In genomic region chr5:113580801-113581200, GRCm38 (mm10) we compare ENCODE assay signal across 11 mouse cellular contexts.
"Had no signal": no experiment of that assay in that cellular context is flagged by ENCODE, and none has a peak within 500 bp of the region (broad histone marks: within the 10 kb centered on the region; RNA-seq: fewer than 3 reads in every experiment).

No protein-coding gene starts in this region.

- H3K9ac ChIP-seq: kidney, embryonic 15.5 days; limb, embryonic 13.5 days; liver, embryonic 12.5 days; liver, embryonic 15.5 days had no signal

- H3K27me3 ChIP-seq: kidney, embryonic 15.5 days; limb, embryonic 13.5 days; liver, embryonic 15.5 days had no signal

- H3K4me2 ChIP-seq: kidney, embryonic 15.5 days; limb, embryonic 13.5 days; liver, embryonic 12.5 days; liver, embryonic 15.5 days; midbrain, embryonic 11.5 days had no signal

- H3K27ac ChIP-seq: kidney, embryonic 15.5 days; limb, embryonic 13.5 days; liver, embryonic 12.5 days; liver, embryonic 15.5 days had no signal

- ATAC-seq: liver, embryonic 12.5 days had no signal

- H3K9me3 ChIP-seq: kidney, embryonic 15.5 days; limb, embryonic 13.5 days; liver, embryonic 12.5 days; liver, embryonic 15.5 days had no signal

- H3K4me3 ChIP-seq: kidney, embryonic 15.5 days; limb, embryonic 13.5 days; liver, embryonic 12.5 days; liver, embryonic 15.5 days had no signal

- H3K36me3 ChIP-seq: kidney, embryonic 15.5 days; limb, embryonic 13.5 days; liver, embryonic 12.5 days; liver, embryonic 15.5 days had no signal

- DNase-seq: kidney, postnatal 14 days; liver; lung, adult 18-20 months; lung, postnatal 4 days; thymus, adult 18-20 months; thymus, postnatal 36 days had no signal

- H3K4me1 ChIP-seq: liver, embryonic 15.5 days had no signal
